Mouse (Mus musculus) limb, embryonic 11.5 days (tissue): ENCODE results near the gene Raet1e. TPM values are rescaled to one million over a fixed set of nuclear protein-coding genes. Genes with fewer than 3 reads are reported as not detected.
"Not testable (repeated sequence)": the region's sequence is repeated elsewhere in the genome, so short reads cannot be mapped to it uniquely, and the experiment has no call there.

Source experiments
- ATAC-seq: fragments of 200-750 bp; cut with Nextera tagmentation; 2 replicates; pipeline ENCODE4 v1.8.0; 2017; ENCODE audit warnings: low read depth; ENCODE audit not compliant: insufficient number of reproducible peaks, low FRiP score, low TSS enrichment
- DNase-seq: peaks from one replicate; pipeline ENCODE4 v3.0.0-alpha.2; 2015; ENCODE audit warnings: low spot score
- H3K27ac ChIP-seq: fragments of 300-500 bp; sonication (generic); replicated peaks from 2 replicates; pipeline ENCODE4 v1.5.1; 2014; ENCODE audit warnings: low read depth, mild to moderate bottlenecking, low read length
- H3K27me3 ChIP-seq: fragments of 300-500 bp; sonication (generic); 2 replicates; pipeline ENCODE4 v1.6.1; 2014; ENCODE audit warnings: mild to moderate bottlenecking, low read length, mixed read lengths; ENCODE audit not compliant: control insufficient read depth, insufficient read depth
- H3K36me3 ChIP-seq: fragments of 300-500 bp; sonication (generic); 2 replicates; pipeline ENCODE4 v1.6.1; 2014; ENCODE audit warnings: mild to moderate bottlenecking, low read length, moderate library complexity, mixed read lengths; ENCODE audit not compliant: control insufficient read depth, insufficient read depth
- H3K4me1 ChIP-seq: fragments of 300-500 bp; sonication (generic); 2 replicates; pipeline ENCODE4 v1.6.1; 2014; ENCODE audit warnings: low read length, mixed read lengths; ENCODE audit not compliant: control insufficient read depth, insufficient read depth
- H3K4me2 ChIP-seq: fragments of 300-500 bp; sonication (generic); 2 replicates; pipeline ENCODE4 v1.6.1; 2014; ENCODE audit warnings: low read depth, mild to moderate bottlenecking, moderate library complexity; ENCODE audit not compliant: severe bottlenecking
- H3K4me3 ChIP-seq: fragments of 300-500 bp; sonication (generic); 2 replicates; pipeline ENCODE4 v1.5.1; 2014; ENCODE audit warnings: low read depth, low read length
- H3K9ac ChIP-seq: fragments of 300-500 bp; sonication (generic); 2 replicates; pipeline ENCODE4 v1.6.1; 2014; ENCODE audit warnings: mild to moderate bottlenecking, low read length
- H3K9me3 ChIP-seq: fragments of 300-500 bp; sonication (generic); 2 replicates; pipeline ENCODE4 v1.6.1; 2016; ENCODE audit warnings: low read length; ENCODE audit not compliant: control insufficient read depth
- WGBS: fragments of 180-500 bp; shearing (Covaris S2); extraction: QIAGEN DNeasy Blood & Tissue Kit; methylation state at CpG from one replicate; pipeline ENCODE4 v1.1.7; 2014; 5-methylcytosine and 5-hydroxymethylcytosine counted together
- polyA plus RNA-seq: library from polyadenylated mRNA; unstranded; fragments of >200 nt; fragmentation: Nextera tagmentation; extraction: Ambion mirVana; gene quantifications from 2 replicates; pipeline ENCODE4 v1.2.1, GENCODE M21; 2014

Gene Raet1e
- polyA plus RNA-seq, 1 experiment from 2014 or later: 14.3 TPM

DNA sequence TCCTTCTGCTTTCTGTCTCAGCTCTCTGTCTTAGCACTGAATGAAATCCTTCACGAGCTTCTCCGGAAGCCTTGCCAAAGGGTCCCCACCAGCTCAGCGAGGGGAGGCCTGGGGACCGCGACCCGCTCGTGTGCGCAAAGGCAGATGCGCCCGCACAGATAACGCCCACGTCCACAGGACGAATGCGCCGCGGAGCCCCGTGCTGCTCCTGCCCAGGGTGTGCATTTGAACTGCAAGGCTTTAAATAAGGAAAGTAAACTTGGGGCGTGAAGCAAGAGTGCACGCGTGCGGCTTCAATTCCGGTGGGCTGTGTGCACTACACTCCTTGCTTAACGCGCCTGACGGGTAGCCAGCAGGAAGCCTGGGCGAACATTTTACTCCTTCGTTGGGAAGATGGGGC is 7.8 kb upstream of the Raet1e start:
- peak overlapping the region; percentile 93 for H3K4me2 ChIP-seq
- H3K36me3 ChIP-seq: no peaks in the 10 kb centered on the region
- H3K27ac ChIP-seq: no peak overlapping the region
- DNase-seq (peak; percentile 59), ATAC-seq (no peak)
- peaks cover 5% of the 10 kb centered on the region; the same call in 1 of the 2 replicates for H3K4me1 ChIP-seq
- peak overlapping the region; percentile 71; the same call in 1 of the 2 replicates for H3K4me3 ChIP-seq
- WGBS: under 1% methylated on average over 27 of the region's 27 CpGs
- H3K27me3 ChIP-seq: peaks cover 25% of the 10 kb centered on the region
- no peaks in the 10 kb centered on the region for H3K9me3 ChIP-seq
- H3K9ac ChIP-seq: no peak overlapping the region

- not testable (repeated sequence) for H3K27ac ChIP-seq, DNase-seq, H3K9me3 ChIP-seq, H3K36me3 ChIP-seq, H3K9ac ChIP-seq, ATAC-seq, H3K4me1 ChIP-seq
- Histone ChIP-seq H3K27me3 (peaks cover 30% of the 10 kb centered on the region), H3K4me3 (peak overlapping the region; percentile 20; the same call in 1 of the 2 replicates), H3K4me2 (peak overlapping the region; percentile 29; the same call in 1 of the 2 replicates)
- 1% methylated on average over 54 of the region's 55 CpGs for WGBS
Measured at GRCm38 (mm10) chr10:22151056-22151862, 7.1 kb upstream of the Raet1e start.

GRCm38 (mm10) chr10:22151863-22152640 is 6.3 kb upstream of the Raet1e start:
- not testable (repeated sequence) for H3K4me3 ChIP-seq, H3K4me2 ChIP-seq, H3K36me3 ChIP-seq, ATAC-seq, H3K9me3 ChIP-seq, H3K4me1 ChIP-seq, H3K27ac ChIP-seq, H3K9ac ChIP-seq
- peaks cover 33% of the 10 kb centered on the region for H3K27me3 ChIP-seq
- DNase-seq: peak; percentile 42
- WGBS: 2% methylated on average over 11 of the region's 11 CpGs

DNA sequence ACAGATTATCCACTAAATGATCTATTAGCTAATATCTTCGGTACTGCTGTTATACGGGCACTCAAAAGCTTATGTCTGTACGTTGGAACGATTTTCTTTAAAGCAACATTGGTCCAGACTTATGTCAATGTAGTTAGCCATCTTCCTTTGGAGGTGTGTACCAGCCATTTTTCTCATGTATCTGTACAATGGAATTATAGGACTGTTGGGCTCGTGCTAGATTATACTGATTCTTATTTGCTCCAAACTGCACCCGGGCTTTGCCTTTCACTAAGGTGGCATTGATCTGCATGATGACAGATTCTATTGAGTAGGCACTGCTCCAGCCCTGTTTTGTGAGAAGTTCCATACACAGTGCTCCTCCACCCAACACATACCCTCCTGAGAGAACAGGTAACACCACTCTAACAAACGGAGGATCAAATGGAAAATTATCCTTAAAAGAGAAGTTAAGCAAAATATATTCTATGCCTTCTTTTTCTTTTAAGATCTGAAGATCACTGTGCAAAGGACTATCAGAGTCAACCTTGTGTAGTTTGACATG is 5.2 kb upstream of the Raet1e start:
- H3K9ac ChIP-seq, ATAC-seq, H3K4me1 ChIP-seq, H3K4me3 ChIP-seq, H3K9me3 ChIP-seq, H3K4me2 ChIP-seq, H3K36me3 ChIP-seq, H3K27ac ChIP-seq: not testable (repeated sequence)
- H3K27me3 ChIP-seq: peaks cover 40% of the 10 kb centered on the region
- WGBS: 3% methylated on average over 7 of the region's 7 CpGs
- peak; percentile 27 for DNase-seq

- not testable (repeated sequence) for H3K9me3 ChIP-seq, H3K36me3 ChIP-seq, H3K9ac ChIP-seq, ATAC-seq, H3K4me1 ChIP-seq, H3K4me3 ChIP-seq, H3K27ac ChIP-seq
- peak; percentile 67 for DNase-seq
- WGBS: under 1% methylated on average over 38 of the region's 38 CpGs
- Histone ChIP-seq H3K4me2 (peak overlapping the region; percentile 47; the same call in 1 of the 2 replicates), H3K27me3 (peaks cover 47% of the 10 kb centered on the region)
Measured at GRCm38 (mm10) chr10:22154127-22154526, 4.2 kb upstream of the Raet1e start.

- Histone ChIP-seq H3K27me3 (peaks cover 51% of the 10 kb centered on the region), H3K9ac (no peak overlapping the region), H3K4me3 (no peak overlapping the region), H3K9me3 (no peaks in the 10 kb centered on the region), H3K36me3 (no peaks in the 10 kb centered on the region), H3K4me1 (peaks cover 2% of the 10 kb centered on the region; the same call in 1 of the 2 replicates), H3K27ac (no peak overlapping the region), H3K4me2 (no peak overlapping the region)
- peak; percentile 22 for DNase-seq
- 15% methylated on average over 3 of the region's 3 CpGs for WGBS
- no peak for ATAC-seq
Measured at GRCm38 (mm10) chr10:22154871-22155799, 3.2 kb upstream of the Raet1e start.

DNA sequence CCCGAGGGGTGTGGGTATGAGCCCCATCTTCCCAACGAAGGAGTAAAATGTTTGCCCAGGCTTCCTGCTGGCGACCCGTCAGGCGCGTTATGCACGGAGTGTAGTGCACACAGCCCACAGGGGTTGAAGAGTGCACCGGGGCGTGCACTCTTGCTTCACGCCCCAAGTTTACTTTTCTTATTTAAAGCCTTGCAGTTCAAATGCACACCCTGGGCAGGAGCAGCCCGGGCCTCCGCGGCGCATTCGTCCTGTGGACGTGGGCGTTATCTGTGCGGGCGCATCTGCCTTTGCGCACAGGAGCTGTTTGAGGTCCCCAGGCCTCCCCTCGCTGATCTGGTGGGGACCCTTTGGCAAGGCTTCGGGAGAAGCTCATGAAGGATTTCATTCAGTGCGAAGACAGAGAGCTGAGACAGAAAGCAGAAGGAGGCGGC is 777 bp downstream of the Raet1e start:
- Histone ChIP-seq H3K27ac (no peak overlapping the region), H3K4me2 (peak overlapping the region; percentile 38), H3K9me3 (no peaks in the 10 kb centered on the region), H3K9ac (no peak overlapping the region), H3K4me3 (no peak overlapping the region), H3K4me1 (no peaks in the 10 kb centered on the region), H3K27me3 (peaks cover 38% of the 10 kb centered on the region), H3K36me3 (no peaks in the 10 kb centered on the region)
- DNase-seq (peak; percentile 50), ATAC-seq (no peak)
- WGBS: under 1% methylated on average over 24 of the region's 24 CpGs
